Comparison of ENCODE assay signal across 19 mouse cellular contexts in the genomic region with DNA sequence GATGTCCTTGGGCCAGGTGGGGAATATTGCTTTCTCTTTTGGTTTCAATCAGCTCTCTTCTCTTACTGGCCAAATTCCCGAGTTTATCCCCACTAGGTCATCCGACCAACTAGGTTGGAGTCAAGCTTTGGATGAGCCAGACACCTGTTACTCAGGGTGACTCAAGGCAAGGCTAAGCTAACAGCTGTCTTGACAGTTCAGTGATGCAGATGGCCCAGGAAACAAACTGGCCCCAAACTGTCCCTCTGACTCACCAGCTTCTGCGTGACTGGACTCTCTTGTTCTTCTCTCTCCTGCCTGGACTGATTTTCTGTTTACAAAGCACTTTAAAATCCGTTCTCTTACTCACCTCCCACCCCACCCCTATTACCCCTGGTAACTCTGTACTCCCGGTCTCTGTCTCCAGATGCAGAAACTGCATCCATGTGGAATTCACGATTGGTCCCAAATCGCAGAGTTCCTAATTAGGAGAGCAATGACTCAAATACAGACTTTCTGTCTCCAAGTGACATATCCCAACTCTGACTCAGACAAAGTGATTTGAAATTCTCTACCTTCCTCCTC. TPM values are rescaled to one million over a fixed set of nuclear protein-coding genes. Genes with fewer than 3 reads are reported as not detected.
DNase-seq lines count a peak whose midpoint lies in the region; ATAC-seq lines count a peak whose summit lies in the region.
"Had no signal": no experiment of that assay in that cellular context is flagged by ENCODE, and none has a peak within 500 bp of the region (broad histone marks: within the 10 kb centered on the region; RNA-seq: fewer than 3 reads in every experiment).

No protein-coding gene starts in this region.

- ATAC-seq in heart, embryonic 11.5 days (replicated peaks; ENCODE audit: insufficient number of reproducible peaks, low FRiP score, low TSS enrichment) = no peak
- ATAC-seq in hindbrain, embryonic 12.5 days (ENCODE audit: low FRiP score) = no peak
- ATAC-seq: forebrain, embryonic 13.5 days; midbrain, embryonic 15.5 days had no signal

- H3K4me3 ChIP-seq in heart, embryonic 11.5 days (ENCODE audit: low read depth, low read length) = no peak overlapping the region
- H3K4me3 ChIP-seq in hindbrain, embryonic 12.5 days = no peak overlapping the region
- H3K4me3 ChIP-seq: forebrain, embryonic 13.5 days; heart, embryonic 15.5 days; limb, embryonic 12.5 days; midbrain, embryonic 15.5 days had no signal

- no peak overlapping the region for H3K27ac ChIP-seq in heart, embryonic 11.5 days (ENCODE audit: low read depth, low read length)
- no peak overlapping the region for H3K27ac ChIP-seq in hindbrain, embryonic 12.5 days
- H3K27ac ChIP-seq: forebrain, embryonic 13.5 days; heart, embryonic 15.5 days; limb, embryonic 12.5 days; liver, embryonic 14.5 days; midbrain, embryonic 15.5 days had no signal

- DNase-seq in adrenal gland, adult 2 months = peak; percentile 57
- no peak for DNase-seq in adrenal gland, adult 8-10 months
- DNase-seq in heart, adult 9 months (ENCODE audit: low spot score in 2 of 2) = peak; percentile 5 to 18
- DNase-seq in Muller cell, postnatal 12 days (ENCODE audit: inconsistent ontology term) = peak; percentile 93
- DNase-seq in fibroblast of lung, adult 2 months (ENCODE audit: low read depth) = peak; percentile 26
- DNase-seq in cerebellum, postnatal 25 days = no peak
- DNase-seq: cerebellum, adult 9-11 months; kidney, adult 9 months; kidney, postnatal 36 days; layer of hippocampus, adult 9-11 months; right cerebral cortex, adult 18-20 months had no signal

- no peak overlapping the region for H3K4me2 ChIP-seq in heart, embryonic 11.5 days
- no peak overlapping the region for H3K4me2 ChIP-seq in hindbrain, embryonic 12.5 days (replicated peaks)
- H3K4me2 ChIP-seq: forebrain, embryonic 13.5 days; heart, embryonic 15.5 days; limb, embryonic 12.5 days; midbrain, embryonic 15.5 days had no signal

- H3K36me3 ChIP-seq in heart, embryonic 11.5 days (ENCODE audit: control insufficient read depth, insufficient read depth, low read length) = no peaks in the 10 kb centered on the region
- H3K36me3 ChIP-seq in hindbrain, embryonic 12.5 days = no peaks in the 10 kb centered on the region
- H3K36me3 ChIP-seq: heart, embryonic 15.5 days; limb, embryonic 12.5 days; midbrain, embryonic 15.5 days had no signal

- 66% methylated on average over 7 of the region's 7 CpGs for WGBS in heart, embryonic 11.5 days (ENCODE audit: insufficient replicate concordance)
- WGBS in hindbrain, embryonic 12.5 days = 86% methylated on average over 7 of the region's 7 CpGs

- H3K4me1 ChIP-seq in heart, embryonic 11.5 days (ENCODE audit: control insufficient read depth, insufficient read depth, low read length) = 0 out of 2 replicates have a peak, but pooled peaks cover 3% of the 10 kb centered on the region
- no peaks in the 10 kb centered on the region for H3K4me1 ChIP-seq in hindbrain, embryonic 12.5 days
- H3K4me1 ChIP-seq: forebrain, embryonic 13.5 days; midbrain, embryonic 15.5 days had no signal

- no peak overlapping the region for H3K9ac ChIP-seq in heart, embryonic 11.5 days (ENCODE audit: low read depth, low read length)
- H3K9ac ChIP-seq in hindbrain, embryonic 12.5 days = no peak overlapping the region
- H3K9ac ChIP-seq: forebrain, embryonic 13.5 days; heart, embryonic 15.5 days; limb, embryonic 12.5 days; liver, embryonic 14.5 days; midbrain, embryonic 15.5 days had no signal

- no peaks in the 10 kb centered on the region for H3K27me3 ChIP-seq in heart, embryonic 11.5 days (ENCODE audit: control insufficient read depth, insufficient read depth, low read length)
- no peaks in the 10 kb centered on the region for H3K27me3 ChIP-seq in hindbrain, embryonic 12.5 days
- H3K27me3 ChIP-seq: forebrain, embryonic 13.5 days; heart, embryonic 15.5 days; limb, embryonic 12.5 days; midbrain, embryonic 15.5 days had no signal

- H3K9me3 ChIP-seq in heart, embryonic 11.5 days (replicated peaks; ENCODE audit: control insufficient read depth, low read length) = no peaks in the 10 kb centered on the region
- no peaks in the 10 kb centered on the region for H3K9me3 ChIP-seq in hindbrain, embryonic 12.5 days (replicated peaks)
- H3K9me3 ChIP-seq: forebrain, embryonic 13.5 days; heart, embryonic 15.5 days; limb, embryonic 12.5 days; midbrain, embryonic 15.5 days had no signal

RNA-seq across cellular contexts. Expression of gene Adra1b, which starts 18.6 kb away (rescaled TPM):
- 1 to 10 TPM; 2.7 to 5.9 TPM for total RNA-seq in adrenal gland, adult 2 months (2021)
- 6.4 and 6.5 TPM in 2 replicates for polyA plus RNA-seq in adrenal gland, adult 2 months (2012; rRNA removed)
- total RNA-seq in adrenal gland, adult 8-10 months (2022) = 1 to 10 TPM; 3.7 to 6.2 (median 5.6) TPM
- 1.9 and 2.3 TPM in 2 replicates for polyA plus RNA-seq in heart, embryonic 11.5 days (2014; fragmentation: Nextera tagmentation; extraction: Ambion mirVana)
- polyA plus RNA-seq in hindbrain, embryonic 12.5 days (2016; fragmentation: Nextera tagmentation; extraction: Ambion mirVana) = 0.94 and 2.0 TPM in 2 replicates
- total RNA-seq: megakaryocyte, adult 5-6 weeks had no signal

Comparison
In these comparisons a context has a peak if more than half of its experiments do, and no peak if none do; other contexts are left out.
1. DNase-seq: peak in adrenal gland, adult 2 months (single experiment), heart, adult 9 months (2 of 2), Muller cell, postnatal 12 days (single experiment) and fibroblast of lung, adult 2 months (single experiment); none in adrenal gland, adult 8-10 months (single experiment) and cerebellum, postnatal 25 days (0 of 2).